Mouse (Mus musculus) heart, adult 2 months (tissue): ENCODE measurements around the gene Gm13694.

ENCODE experiments used
- CTCF ChIP-seq: fragments of 200-600 bp; IDR thresholded peaks from 2 replicates; pipeline ENCODE4 v1.8.1; 2022; ENCODE audit warnings: antibody characterized with exemption, mild to moderate bottlenecking, moderate library complexity
- EP300 ChIP-seq: fragments of 200-500 bp; IDR thresholded peaks from 2 replicates; pipeline ENCODE4 v1.6.1; 2011; ENCODE audit warnings: low read depth, low read length, control low read depth; ENCODE audit not compliant: insufficient read depth

- no peak for TF ChIP-seq CTCF
- TF ChIP-seq EP300, result no peak
Measured at GRCm38 (mm10) chr2:84008913-84009312, 30.2 kb downstream of the Gm13694 start.
